Mouse (Mus musculus): ENCODE measurements around the gene Lin7a.

Gene Lin7a

DNA sequence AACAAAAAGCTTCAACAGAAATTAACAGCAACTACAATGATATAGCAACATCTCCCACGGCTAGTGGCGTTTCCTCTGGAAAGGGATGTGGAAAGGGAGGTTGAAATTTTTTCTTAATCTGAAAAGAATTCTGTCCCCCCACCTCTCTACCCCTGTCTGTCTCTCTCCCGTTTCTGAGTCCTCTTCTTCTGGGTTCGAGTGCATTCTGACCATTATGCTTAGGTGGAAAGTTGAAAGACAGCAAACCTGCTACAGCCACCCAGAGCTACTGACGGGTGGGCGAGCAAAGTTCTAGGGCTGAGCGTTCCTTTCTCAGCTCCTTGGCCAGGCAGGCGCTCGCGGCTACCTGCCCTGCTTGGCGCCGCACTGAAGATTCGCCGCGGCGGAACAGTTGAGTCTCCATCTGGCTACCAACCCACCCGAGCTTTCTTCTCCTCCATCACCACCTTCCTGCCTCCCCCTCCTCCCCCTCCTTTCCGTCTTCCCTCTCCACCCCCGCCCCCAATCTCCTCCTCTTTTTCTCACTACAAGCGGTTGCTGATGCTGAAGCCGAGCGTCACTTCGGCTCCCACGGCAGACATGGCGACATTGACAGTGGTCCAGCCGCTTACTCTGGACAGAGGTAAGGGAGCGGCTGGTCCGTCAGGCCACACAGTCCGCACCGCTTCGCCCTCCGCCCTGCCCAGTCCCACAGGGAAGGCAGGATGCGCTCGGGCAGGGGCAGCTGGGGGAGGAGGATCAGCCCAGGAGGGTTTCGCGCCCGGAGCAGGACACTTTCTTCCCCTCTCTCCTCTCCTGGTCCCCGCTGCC is at the start of gene Lin7a:
Gene Lin7a (plus strand): TSS at position 366 of the 810 bp plus-strand sequence.
- DNase-seq, result no peak

DNA sequence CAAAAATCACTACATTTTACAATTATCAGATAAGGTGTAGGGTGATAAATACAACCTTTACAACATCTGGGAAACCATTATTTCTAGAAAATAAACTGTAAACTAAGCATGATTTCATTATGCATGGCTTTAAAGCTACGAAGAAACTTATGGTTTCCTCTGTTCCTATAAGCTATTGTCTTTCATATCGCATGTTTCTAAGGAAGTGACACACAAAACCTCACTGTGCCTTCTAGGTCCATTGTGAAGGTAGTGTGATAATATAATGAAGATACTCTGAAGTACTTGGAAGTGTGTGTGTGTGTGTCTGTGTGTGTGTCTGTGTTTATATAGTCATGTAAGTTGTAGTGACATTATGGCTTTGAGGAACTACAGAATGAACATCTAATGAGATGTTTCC is 49.8 kb upstream of the Lin7a start:
- no peak for DNase-seq

- no peak for DNase-seq
Measured at GRCm38 (mm10) chr10:107222406-107223185, 48.9 kb upstream of the Lin7a start.

DNA sequence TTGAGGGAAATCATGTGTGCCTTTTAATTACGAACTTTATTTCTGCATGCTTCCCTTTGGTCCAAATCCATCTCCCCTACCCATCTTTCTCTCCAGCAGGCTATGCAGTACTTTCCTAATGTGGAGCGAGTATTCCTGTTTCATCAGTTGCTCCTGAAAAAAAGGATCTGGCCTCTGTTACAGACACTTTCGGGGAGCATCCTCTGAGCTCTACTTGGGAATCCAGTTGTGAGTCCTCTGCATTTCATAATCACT is 48.4 kb upstream of the Lin7a start:
- no peak for DNase-seq

- DNase-seq, result no peak
Measured at GRCm38 (mm10) chr10:107223821-107224220, 47.7 kb upstream of the Lin7a start.

DNA sequence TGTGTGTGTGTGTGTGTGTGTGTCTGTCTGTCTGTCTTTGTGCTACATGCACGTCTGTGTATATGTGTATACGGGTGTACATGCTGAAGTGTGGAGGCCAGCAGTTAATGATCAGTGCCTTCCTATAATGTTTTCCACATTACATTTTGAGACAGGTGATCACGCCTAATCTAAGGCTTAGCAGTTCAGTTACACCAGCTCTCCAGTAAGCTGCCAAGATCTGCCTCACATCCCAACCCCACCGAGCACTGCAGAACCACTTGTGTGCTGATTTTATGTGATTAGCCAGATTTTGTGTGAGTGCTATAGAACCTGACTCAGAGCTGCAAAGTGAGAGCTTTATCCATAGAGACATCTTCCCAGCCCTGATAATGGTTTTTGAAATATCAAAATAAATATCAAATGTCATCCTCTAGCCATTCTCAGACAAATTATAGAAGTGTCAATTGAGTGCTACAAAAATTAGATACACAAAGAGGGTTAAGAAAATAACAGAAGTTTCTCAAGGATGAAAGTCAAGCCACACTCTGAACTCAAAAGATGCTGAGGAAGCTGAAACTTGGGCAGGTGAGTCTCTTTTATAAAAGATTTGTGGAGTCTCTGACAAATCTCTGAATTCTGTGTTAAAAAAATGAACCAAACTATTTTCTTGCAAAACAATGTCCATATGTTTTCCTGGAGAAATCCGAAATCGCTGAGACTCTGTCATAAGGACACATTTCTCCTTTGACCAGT is 46.7 kb upstream of the Lin7a start:
- DNase-seq, result no peak

DNA sequence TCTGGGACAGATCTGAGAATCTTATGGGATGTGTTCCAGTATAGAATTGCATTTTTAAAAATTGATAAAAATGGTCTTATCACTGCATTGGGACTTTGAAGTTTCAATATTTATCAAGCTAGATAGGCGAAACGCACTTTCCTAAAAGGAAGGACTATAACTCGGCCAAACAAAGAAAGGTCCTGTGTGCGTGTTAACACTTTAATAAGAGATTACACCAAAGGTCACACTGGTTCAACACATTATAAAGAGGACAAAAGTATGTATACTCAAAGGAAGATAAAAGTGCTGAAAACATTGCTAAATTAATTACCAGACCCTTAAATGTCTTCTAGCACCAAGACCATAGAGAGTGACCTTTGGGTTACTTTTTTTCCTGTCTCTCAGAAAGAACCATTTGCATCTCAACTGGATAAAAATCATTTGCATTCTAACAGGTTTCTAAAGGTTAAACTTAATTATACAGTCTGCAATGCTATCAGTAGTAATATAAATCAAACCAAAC is 46.1 kb upstream of the Lin7a start:
- DNase-seq, result no peak

GRCm38 (mm10) chr10:107225871-107226270 is 45.6 kb upstream of the Lin7a start:
- DNase-seq, result no peak

DNA sequence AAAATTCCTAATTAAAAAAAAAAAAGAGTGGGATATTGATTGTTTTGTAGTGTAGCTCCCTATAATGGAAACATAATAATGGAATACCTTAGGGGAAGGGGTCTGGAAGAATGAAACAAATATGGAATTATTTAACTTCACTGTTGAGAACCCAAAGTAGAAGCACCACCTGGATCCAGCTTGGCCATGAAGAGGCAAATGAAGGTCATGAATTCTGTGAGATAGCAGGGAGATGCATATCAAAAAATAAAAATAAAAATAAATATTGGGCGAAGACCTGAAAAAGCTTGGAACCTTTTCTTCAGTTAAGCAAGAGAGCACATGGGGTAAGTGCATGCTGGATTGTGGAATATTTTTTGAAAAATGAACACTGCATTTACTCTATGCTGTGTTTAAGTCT is 43.6 kb upstream of the Lin7a start:
- DNase-seq, result no peak

- DNase-seq, result no peak
Measured at GRCm38 (mm10) chr10:107228776-107229175, 42.7 kb upstream of the Lin7a start.

DNA sequence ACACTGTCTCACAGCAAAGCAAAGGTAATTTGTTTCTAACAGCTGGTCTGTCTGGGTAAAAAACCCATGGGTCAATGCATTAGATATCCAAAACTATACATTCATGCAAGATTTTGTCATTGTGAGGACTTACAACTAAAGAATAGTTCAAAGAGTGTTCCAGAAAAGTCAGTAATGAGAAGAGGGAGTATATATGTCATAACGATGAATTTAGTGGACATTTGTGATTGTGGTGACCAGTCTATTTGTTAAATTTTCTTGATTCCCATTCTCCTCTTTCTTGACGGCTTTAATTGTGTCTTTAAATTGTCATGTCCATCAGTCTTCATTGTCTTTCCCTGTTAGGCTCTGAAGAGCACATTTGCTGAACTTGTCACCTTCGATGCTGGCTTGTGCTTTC is 42.1 kb upstream of the Lin7a start:
- DNase-seq, result no peak

DNA sequence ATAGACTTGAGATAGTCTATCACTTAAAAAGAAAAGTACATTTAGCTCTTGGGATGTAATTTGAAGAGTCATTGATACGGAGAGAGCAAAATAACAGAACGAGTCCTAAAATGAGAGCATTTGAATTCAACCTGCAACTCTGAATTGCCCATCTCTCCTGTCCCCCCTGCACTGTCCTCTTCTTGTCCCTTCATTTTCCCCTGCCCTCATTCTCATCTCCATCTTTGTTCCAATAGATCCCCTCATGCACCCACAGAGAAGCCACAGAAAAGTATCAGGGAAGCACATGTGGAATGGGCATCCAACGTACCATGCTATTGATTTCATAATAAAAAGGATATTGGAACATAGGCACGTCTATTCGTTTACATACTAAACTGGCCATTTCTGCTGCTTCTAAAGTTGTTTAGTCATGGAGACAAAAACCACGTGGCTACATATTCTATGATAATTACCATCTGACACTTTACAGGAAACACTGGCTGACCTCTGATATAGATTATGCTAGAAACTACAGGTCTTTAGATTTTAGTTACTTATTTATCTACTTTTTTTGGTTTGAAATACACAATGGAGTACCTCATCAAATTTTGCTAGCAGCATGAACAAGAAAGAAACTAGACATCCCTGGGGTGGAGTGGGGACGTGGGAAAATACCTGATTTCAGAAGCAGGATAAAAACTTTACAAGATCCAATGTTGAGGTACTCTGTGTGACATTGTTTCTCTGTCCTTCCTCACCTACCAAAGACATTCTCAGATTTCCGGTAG is 41.2 kb upstream of the Lin7a start:
- no peak for DNase-seq

DNA sequence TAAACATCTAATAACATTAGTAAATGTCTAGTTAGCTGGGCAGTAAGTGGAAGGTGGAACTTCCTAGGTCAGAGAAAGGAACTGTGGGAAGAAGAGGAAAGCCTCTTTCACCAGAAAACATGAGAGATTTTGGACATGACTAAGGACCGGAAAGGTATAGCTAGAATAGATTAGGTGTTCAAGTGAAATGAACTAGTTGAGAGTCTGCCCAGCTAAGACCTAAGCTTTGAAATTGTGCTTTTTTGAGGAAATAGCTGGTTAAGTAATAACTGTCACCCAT is 40.7 kb upstream of the Lin7a start:
- no peak for DNase-seq

GRCm38 (mm10) chr10:107231421-107232010 is 40.0 kb upstream of the Lin7a start:
- DNase-seq, result no peak

GRCm38 (mm10) chr10:107232491-107233110 is 38.9 kb upstream of the Lin7a start:
- no peak for DNase-seq

GRCm38 (mm10) chr10:107233221-107233620 is 38.3 kb upstream of the Lin7a start:
- no peak for DNase-seq

DNA sequence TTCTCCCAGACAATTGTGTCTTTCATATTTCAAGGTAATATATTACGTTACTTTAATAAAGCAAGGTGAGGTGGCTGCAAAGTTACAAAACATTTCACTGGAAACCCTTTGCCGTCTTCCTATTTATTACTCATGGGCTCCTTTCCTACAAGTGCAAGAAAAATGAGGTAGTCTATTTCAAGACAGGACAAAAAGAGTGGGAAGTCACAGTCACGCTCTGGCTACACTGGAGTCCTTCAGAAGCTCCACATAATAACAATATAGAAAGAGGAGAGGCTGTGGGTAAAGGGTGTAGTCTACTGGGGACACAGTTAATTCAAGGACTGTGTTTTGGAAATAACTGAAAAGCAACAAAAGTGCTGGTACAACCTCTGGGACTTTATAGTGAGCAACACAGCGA is 37.7 kb upstream of the Lin7a start:
- no peak for DNase-seq

DNA sequence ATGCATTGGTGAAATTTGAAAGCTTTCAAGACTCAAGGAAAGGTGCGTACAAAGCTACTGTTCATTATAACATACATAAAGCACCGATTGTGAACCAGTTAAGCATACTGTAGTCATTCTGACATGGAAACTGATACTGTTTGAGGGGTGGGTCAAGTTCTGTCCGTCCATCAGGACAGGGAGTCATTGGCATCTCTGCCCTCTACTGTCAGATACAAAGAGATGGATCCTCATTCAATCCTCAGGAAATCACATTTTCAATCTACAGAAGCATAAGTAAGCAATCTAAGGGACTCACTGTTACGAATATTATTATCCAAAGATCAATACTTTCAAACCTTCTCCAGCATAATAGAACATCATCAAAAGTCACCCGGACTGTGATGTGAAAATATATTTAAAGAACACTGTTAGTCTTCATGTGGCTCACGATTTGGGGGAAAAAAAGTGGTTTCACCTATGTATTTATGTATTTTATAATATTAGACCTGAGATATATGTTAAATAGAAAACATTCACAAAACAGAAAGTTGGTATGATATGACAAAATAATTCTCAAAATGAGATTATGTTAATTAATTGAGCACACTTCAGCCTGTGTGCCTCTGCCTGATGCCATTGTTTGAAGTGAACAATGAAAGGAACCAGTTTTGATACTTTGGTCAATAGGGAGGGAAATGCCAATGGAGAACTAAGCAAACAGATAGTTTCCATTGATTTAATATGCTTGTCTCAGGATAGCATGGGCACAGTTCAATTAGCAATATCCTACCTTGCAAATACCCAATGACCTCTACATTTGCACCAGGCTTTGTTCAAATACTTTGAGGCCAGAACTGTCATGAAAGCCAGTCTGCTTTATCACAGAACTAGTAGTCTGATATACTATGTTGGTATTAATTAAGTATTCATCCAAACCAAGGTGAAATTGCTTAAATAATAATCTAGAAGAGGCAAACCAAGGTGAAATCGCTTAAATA is 36.8 kb upstream of the Lin7a start:
- DNase-seq, result no peak

DNA sequence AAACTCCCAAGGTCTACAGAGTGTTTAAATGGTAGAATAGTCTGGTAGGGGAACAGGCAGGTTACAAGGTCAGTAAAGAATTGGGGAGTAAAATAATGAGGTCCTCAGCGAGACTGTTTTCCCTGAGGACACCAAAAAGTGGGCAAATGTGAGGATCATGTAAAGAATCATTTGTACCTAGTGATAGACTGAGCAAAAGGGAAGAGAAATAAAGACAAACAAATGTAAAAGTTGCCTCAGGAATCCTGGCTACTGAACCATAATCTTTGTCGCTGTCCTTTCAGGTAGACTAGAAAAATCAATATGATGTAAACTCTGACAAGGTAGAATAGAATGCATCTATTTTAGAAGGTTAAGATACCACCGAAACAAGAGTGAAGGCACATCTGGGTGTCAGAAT is 36.0 kb upstream of the Lin7a start:
- no peak for DNase-seq

DNA sequence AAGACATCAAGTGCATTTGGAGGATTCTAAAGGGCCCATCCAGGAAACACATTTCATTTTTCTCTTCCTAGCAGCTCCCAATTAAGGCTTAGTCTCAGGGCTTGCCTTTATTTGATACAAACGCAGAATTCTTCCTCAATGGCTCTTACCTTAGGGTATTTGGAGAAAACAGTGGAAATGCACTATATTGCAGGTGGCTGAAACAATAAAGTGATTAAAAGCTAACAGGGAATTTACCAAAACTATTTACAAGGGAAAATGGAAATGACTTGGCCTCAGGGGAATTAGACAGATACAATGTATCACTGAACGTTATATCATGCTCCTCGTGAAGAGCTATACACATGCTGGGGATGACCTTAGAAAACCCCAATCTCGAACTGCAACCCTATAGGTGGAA is 35.3 kb upstream of the Lin7a start:
- no peak for DNase-seq

GRCm38 (mm10) chr10:107237076-107237475 is 34.4 kb upstream of the Lin7a start:
- DNase-seq, result no peak
